Mouse (Mus musculus) kidney, embryonic 15.5 days (tissue): ENCODE measurements at regions not wholly inside any gene's neighbourhood (a gene's known extent, or its start where the extent isn't known, plus 50 kb on each side); places are given as distances from the start of the nearest gene placed in this dataset.

Experiments used
- ATAC-seq: fragments of 200-750 bp; cut with Nextera tagmentation; replicated peaks from 2 replicates; pipeline ENCODE4 v1.8.0; 2017; ENCODE audit warnings: moderate TSS enrichment; ENCODE audit not compliant: low FRiP score
- H3K27ac ChIP-seq: fragments of 300-500 bp; sonication (generic); 2 replicates; pipeline ENCODE4 v1.5.1; 2015; ENCODE audit warnings: mild to moderate bottlenecking, inconsistent platforms
- H3K27me3 ChIP-seq: fragments of 300-500 bp; sonication (generic); 2 replicates; pipeline ENCODE4 v1.6.1; 2015; ENCODE audit warnings: inconsistent platforms
- H3K36me3 ChIP-seq: fragments of 300-500 bp; sonication (generic); 2 replicates; pipeline ENCODE4 v1.6.1; 2015; ENCODE audit warnings: inconsistent platforms
- H3K4me1 ChIP-seq: fragments of 300-500 bp; sonication (generic); 2 replicates; pipeline ENCODE4 v1.6.1; 2015; ENCODE audit warnings: inconsistent platforms
- H3K4me2 ChIP-seq: fragments of 300-500 bp; sonication (generic); 2 replicates; pipeline ENCODE4 v1.6.1; 2015; ENCODE audit warnings: moderate library complexity, mild to moderate bottlenecking, inconsistent platforms
- H3K4me3 ChIP-seq: fragments of 300-500 bp; sonication (generic); replicated peaks from 2 replicates; pipeline ENCODE4 v1.5.1; 2015; ENCODE audit warnings: mild to moderate bottlenecking, inconsistent platforms
- H3K9ac ChIP-seq: fragments of 300-500 bp; sonication (generic); 2 replicates; pipeline ENCODE4 v1.6.1; 2015; ENCODE audit warnings: mild to moderate bottlenecking, inconsistent platforms
- H3K9me3 ChIP-seq: fragments of 300-500 bp; sonication (generic); replicated peaks from 2 replicates; pipeline ENCODE4 v1.6.1; 2016; ENCODE audit warnings: inconsistent platforms
- WGBS: fragments of 180-500 bp; shearing (Covaris S2); methylation state at CpG from one replicate; pipeline ENCODE4 v1.1.7; 2015; ENCODE audit warnings: mixed read lengths; 5-methylcytosine and 5-hydroxymethylcytosine counted together

DNA sequence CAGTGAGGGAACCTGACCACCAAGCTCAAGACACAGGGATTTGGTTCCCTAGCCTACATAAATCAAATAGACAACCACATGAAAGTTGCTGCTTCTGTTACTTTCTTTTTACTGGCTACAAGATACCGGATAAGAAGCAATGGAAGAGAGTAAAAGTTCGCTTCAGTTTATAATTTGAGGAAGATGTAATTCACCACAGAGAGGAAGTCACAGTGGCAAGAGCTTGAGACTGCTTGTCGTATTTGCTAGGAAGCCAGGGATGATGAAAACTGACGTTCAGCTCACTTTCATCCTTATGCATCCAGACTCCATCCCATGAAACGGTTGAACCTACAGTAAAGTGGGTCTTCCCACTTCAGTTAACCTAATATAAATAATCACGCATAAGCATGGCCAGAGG is 102.1 kb upstream of the Slc4a7 start:
- ATAC-seq = no peak
- whole genome bisulfite sequencing = 48% methylated on average over 6 of the region's 6 CpGs

DNA sequence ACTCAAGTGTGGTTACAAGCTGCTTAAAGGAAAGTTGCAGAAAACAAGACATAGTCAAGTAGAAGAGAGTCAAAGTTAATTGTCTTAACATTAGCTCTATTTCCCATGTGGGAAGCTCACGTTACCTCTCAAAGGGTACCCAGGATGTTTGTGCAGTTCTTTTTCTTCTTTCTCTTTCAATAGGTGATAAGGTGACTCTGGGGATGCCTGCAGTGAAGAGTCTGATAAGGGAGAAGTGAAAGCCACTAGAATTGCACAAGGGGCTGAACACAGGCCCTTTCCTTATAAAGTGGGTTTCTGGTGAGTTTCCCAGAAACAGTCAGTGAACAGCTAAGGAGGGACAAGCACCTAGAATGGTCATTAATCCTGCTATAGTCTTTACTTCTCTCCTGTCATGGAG is 98.6 kb upstream of the Slc4a7 start:
- no peak for ATAC-seq
- no peak overlapping the region for H3K4me2 ChIP-seq
- no peaks in the 10 kb centered on the region for H3K36me3 ChIP-seq
- 62% methylated on average over 1 of the region's 1 CpGs for WGBS
- no peak overlapping the region for H3K4me3 ChIP-seq
- H3K9ac ChIP-seq = no peak overlapping the region
- no peaks in the 10 kb centered on the region for H3K9me3 ChIP-seq
- no peaks in the 10 kb centered on the region for H3K27me3 ChIP-seq
- H3K27ac ChIP-seq = no peak overlapping the region
- 0 out of 2 replicates have a peak, but pooled peaks cover 3% of the 10 kb centered on the region for H3K4me1 ChIP-seq

More for the DNA sequence above, 102.1 kb upstream of the Slc4a7 start:
- no peak overlapping the region for H3K9ac ChIP-seq
- H3K36me3 ChIP-seq = no peaks in the 10 kb centered on the region
- H3K4me3 ChIP-seq = no peak overlapping the region
- H3K27ac ChIP-seq = no peak overlapping the region
- no peak overlapping the region for H3K4me2 ChIP-seq
- 0 out of 2 replicates have a peak, but pooled peaks cover 3% of the 10 kb centered on the region for H3K4me1 ChIP-seq
- H3K27me3 ChIP-seq = no peaks in the 10 kb centered on the region
- H3K9me3 ChIP-seq = no peaks in the 10 kb centered on the region

DNA sequence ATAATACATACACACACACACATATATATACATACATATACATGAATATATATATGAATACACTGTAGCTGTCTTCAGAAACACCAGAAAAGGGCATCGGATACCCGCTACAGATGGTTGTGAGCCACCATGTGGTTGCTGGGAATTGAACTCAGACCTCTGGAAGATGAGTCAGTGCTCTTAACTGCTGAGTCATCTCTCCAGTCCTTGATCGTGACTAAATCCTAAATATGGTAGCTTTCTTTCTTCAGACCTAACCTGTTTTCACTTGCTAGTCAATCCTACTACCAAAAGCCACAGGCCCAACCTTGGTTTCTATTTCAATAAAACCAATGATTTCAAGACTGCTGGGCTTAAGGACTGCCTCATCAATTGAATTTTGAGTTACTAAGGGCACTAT is 95.0 kb upstream of the Slc4a7 start:
- H3K36me3 ChIP-seq = no peaks in the 10 kb centered on the region
- no peak for ATAC-seq
- no peak overlapping the region for H3K4me2 ChIP-seq
- no peak overlapping the region for H3K4me3 ChIP-seq
- no peaks in the 10 kb centered on the region for H3K27me3 ChIP-seq
- H3K4me1 ChIP-seq = peaks cover 2% of the 10 kb centered on the region
- no peak overlapping the region for H3K9ac ChIP-seq
- 91% methylated on average over 3 of the region's 3 CpGs for WGBS
- H3K27ac ChIP-seq = no peak overlapping the region
- no peaks in the 10 kb centered on the region for H3K9me3 ChIP-seq

DNA sequence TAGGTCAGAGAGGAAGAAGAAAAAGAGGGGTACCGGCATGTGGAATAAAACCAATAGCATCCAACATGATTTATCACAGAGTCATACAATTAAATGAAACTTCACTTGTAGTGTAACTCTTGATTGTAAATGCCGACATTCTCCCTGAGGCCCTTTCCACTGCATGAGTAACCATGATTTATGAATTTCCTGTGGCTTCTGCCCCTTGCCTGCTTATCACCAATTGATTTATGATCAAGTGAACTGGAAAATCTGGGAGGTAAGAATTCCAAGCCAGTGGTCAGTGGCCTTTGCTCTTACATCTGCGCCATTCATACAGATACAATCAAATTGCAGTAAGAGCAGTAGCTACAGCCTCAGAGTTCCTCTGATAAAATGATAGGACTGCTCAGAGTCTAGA is 89.8 kb upstream of the Slc4a7 start:
- Histone ChIP-seq H3K4me3 (no peak overlapping the region), H3K4me1 (peaks cover 6% of the 10 kb centered on the region), H3K27ac (no peak overlapping the region), H3K9me3 (no peaks in the 10 kb centered on the region), H3K9ac (no peak overlapping the region), H3K36me3 (no peaks in the 10 kb centered on the region), H3K27me3 (no peaks in the 10 kb centered on the region), H3K4me2 (no peak overlapping the region)
- 7% methylated on average over 3 of the region's 3 CpGs for WGBS
- ATAC-seq = peak; percentile 68

DNA sequence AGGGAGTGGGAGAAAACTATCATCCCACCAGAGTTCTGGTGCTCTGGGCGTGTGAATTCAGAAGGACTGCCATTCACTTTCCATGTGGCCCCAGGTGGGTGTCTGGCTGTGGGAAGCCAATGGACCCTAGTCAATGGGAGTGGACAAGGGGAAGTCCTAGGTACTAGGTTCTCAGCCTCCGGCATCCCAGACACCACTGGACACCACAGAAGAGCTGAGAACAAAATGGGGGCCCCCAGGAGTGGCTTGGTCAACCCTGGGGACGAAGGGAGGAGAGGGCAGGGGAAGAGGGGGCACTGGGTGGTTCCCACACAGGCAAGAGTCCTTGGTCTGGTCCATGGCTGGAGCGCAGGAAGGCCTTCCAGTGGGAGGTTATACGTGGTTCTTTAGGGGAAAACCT is 81.8 kb upstream of the Slc4a7 start:
- Histone ChIP-seq H3K36me3 (no peaks in the 10 kb centered on the region), H3K9ac (no peak overlapping the region), H3K9me3 (no peaks in the 10 kb centered on the region), H3K4me3 (no peak overlapping the region), H3K27ac (no peak overlapping the region), H3K4me1 (no peaks in the 10 kb centered on the region), H3K27me3 (no peaks in the 10 kb centered on the region), H3K4me2 (no peak overlapping the region)
- 90% methylated on average over 5 of the region's 5 CpGs for WGBS
- ATAC-seq = no peak

DNA sequence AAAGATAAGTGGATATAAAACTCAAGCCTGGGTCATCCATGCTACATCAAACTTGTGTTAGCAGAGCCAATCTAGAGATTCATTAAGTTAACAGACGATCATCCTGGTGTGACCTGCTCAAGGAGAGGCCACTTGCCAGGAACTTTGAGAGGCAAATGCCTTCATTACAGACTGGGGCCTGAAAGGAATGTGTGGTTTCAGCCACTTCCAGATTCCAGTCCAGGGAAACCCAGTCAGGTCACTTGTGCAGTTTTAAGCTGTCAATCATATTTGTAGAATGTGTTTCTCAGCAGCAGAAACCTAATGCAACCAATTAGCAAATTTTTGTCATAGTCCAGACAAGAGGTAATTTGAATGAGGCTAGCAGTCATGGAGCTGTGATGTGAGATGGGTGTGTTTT is 73.4 kb upstream of the Slc4a7 start:
- H3K4me1 ChIP-seq = peaks cover 17% of the 10 kb centered on the region
- H3K9me3 ChIP-seq = no peaks in the 10 kb centered on the region
- 78% methylated on average over 1 of the region's 1 CpGs for WGBS
- no peak overlapping the region for H3K27ac ChIP-seq
- H3K9ac ChIP-seq = no peak overlapping the region
- no peak overlapping the region for H3K4me2 ChIP-seq
- H3K27me3 ChIP-seq = no peaks in the 10 kb centered on the region
- no peak for ATAC-seq
- no peak overlapping the region for H3K4me3 ChIP-seq
- no peaks in the 10 kb centered on the region for H3K36me3 ChIP-seq

DNA sequence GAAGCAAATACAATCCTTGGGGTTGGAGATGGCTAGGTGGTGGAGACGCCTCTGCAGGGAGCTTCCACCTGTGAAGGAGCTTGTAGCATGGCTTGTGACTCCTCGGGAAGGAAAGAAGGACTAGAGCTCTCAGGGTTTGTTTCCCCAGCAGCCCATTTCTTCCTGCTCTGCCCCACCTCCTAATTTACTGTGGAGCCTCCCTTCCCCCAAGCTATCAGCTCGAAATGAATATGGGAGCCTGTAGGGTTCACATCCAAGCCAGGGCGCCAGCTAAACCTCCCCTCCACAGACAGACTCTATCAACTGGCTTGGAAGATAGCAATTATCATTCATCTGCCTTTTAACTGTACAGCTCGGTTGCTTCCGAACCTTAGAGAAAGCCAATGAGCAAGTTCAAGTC is 70.3 kb upstream of the Slc4a7 start:
- peaks cover 20% of the 10 kb centered on the region for H3K4me1 ChIP-seq
- H3K4me3 ChIP-seq = no peak overlapping the region
- no peaks in the 10 kb centered on the region for H3K36me3 ChIP-seq
- H3K27ac ChIP-seq = no peak overlapping the region
- 46% methylated on average over 6 of the region's 6 CpGs for WGBS
- H3K9ac ChIP-seq = no peak overlapping the region
- H3K27me3 ChIP-seq = no peaks in the 10 kb centered on the region
- ATAC-seq = no peak
- H3K4me2 ChIP-seq = no peak overlapping the region
- no peaks in the 10 kb centered on the region for H3K9me3 ChIP-seq

DNA sequence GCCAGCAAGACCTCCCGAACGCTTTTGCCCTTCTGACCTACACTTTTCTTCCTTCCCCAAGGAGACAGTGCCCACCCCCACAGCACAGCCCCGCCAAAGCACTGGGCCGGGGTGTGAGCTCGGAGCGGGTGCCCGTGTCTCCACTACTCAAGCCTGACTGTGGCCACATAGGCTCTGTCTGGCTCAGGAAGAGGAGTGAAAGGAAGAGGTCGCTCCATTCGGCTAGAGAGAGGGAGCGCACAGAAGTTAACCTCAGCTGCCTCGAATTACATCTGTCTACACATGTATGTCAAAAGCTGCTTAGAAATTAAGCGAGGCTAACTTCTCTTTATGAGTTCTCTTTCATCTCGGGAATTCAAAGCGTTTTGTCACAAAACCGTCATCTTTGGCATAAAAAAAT is 69.6 kb upstream of the Slc4a7 start:
- Histone ChIP-seq H3K4me3 (peak overlapping the region; percentile 35), H3K9ac (no peak overlapping the region; the same call in 1 of the 2 replicates), H3K27ac (no peak overlapping the region), H3K9me3 (no peaks in the 10 kb centered on the region), H3K27me3 (no peaks in the 10 kb centered on the region), H3K36me3 (no peaks in the 10 kb centered on the region), H3K4me1 (peaks cover 20% of the 10 kb centered on the region), H3K4me2 (peak overlapping the region; percentile 68)
- WGBS = 2% methylated on average over 15 of the region's 15 CpGs
- peak; percentile 87 for ATAC-seq

DNA sequence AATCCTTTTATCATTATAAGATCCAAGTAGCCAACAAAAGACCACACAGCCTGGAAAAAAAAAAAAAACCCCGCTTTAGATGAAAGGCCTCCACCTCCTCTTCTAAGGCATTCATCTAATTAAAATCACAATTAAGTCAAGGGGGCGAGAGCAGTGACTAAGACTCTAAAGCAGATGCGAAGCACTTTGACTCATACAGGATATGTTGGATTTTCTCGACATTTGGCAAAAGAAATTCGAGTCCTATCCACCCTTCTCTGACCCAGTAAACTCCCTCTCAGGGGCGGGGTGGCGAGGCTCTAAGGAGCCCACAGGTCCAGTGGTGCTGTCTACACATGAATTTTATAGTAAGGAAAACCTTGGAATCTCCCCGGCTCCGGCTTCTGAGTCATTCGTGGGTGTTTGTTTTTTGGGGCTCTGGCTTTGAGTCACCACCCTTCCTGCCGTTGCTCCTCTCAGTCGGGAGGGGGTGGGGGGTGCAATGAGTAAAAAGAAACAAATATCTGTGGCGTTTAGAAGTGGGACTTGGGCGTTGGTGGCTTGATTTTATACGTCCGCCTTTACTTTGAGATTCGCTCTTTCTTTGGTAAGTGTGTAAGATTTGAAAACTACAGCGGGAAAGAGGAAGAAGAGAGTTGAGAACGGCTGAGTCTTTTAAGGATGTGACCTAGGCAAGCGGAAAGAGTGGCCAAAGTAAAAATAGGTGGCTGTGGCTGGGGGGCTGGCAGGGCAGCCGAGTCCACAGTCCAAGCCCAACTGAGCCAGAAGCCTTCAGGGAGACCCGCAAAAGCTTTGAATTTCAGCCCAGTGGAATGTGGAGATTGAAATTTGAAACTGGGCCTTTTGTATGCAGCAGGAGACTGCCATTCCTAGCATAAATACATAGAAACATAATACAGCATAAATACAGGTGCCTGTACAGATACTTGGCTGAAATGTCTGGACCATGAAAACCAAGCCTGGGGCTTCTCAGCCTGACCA is 68.8 kb upstream of the Slc4a7 start:
- H3K9me3 ChIP-seq = no peaks in the 10 kb centered on the region
- peak overlapping the region; percentile 35 for H3K4me3 ChIP-seq
- peak overlapping the region; percentile 68 for H3K4me2 ChIP-seq
- peaks cover 20% of the 10 kb centered on the region for H3K4me1 ChIP-seq
- no peaks in the 10 kb centered on the region for H3K27me3 ChIP-seq
- no peak overlapping the region for H3K9ac ChIP-seq
- H3K36me3 ChIP-seq = no peaks in the 10 kb centered on the region
- peak; percentile 80 for ATAC-seq
- 3% methylated on average over 22 of the region's 22 CpGs for WGBS
- peak overlapping the region; percentile 49 for H3K27ac ChIP-seq

DNA sequence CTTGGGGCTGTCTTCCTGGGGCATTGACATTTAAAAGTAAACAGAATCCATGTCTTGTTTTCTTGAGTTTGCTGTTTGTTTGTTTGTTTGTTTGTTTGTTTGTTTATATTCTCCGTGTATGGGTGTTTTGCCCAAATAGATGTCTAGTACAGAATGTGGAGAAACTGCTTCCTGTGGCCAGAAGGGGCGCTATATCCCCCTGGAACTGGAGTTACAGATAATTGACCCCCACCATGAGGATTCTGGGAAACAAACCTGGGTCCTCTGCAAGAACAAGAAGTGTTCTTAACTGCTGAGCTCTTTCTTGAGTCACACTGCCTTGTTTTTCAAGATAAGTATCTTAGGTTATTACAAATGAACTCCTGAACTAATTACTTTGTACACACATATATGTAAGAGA is 68.1 kb upstream of the Slc4a7 start:
- 49% methylated on average over 2 of the region's 2 CpGs for WGBS
- no peak overlapping the region for H3K4me3 ChIP-seq
- H3K27me3 ChIP-seq = no peaks in the 10 kb centered on the region
- no peak for ATAC-seq
- H3K36me3 ChIP-seq = no peaks in the 10 kb centered on the region
- H3K27ac ChIP-seq = peak overlapping the region; percentile 49; the same call in 1 of the 2 replicates
- H3K9ac ChIP-seq = no peak overlapping the region
- H3K9me3 ChIP-seq = no peaks in the 10 kb centered on the region
- H3K4me2 ChIP-seq = 0 out of 2 replicates have a peak overlapping the region, but pooled peaks have one; percentile 68
- H3K4me1 ChIP-seq = peaks cover 20% of the 10 kb centered on the region

DNA sequence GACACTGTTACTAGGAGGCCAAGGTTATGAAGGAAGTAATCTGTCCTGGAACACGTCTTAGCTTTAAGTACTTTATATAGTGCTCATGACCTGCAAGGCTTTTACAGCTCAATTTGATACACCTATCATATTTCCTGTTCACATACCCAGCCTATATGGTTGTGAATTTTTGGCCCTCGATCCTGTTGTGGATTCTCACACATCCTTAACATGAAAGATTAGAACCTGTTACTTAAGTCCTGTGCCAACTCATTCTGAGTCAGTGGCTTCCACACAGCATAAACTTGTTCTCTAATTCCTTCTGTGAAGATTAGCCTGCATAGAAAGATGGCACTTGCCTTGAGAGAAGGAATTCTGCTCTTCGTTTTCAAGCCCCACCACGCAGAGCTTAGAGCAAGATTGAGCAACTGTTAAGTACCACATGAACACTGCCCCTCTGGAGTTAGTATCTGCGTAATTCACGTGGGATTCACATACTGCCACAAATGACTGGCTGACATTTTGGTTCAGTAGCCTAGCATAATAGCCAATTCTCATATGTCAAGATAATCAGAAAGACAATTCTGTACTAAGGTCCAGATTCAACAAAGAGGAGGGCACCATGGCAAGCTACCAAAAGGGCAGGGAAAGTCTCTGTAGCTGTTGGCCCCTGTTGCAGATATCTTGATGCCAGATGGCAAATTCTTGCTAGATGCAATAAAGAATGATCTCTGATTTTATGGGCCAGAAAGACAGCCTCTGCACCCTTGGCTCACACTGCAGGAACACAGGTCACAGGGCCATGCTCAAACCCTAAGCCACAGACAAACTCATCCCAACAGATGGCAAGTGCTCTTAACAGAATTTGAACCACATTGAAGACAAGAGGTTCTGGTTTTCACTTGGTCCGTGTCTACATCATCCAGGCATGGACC is 62.7 kb upstream of the Slc4a7 start:
- Histone ChIP-seq H3K27ac (peak overlapping the region; percentile 28; the same call in 1 of the 2 replicates), H3K9ac (no peak overlapping the region), H3K9me3 (no peaks in the 10 kb centered on the region), H3K4me1 (no peaks in the 10 kb centered on the region), H3K27me3 (no peaks in the 10 kb centered on the region), H3K4me3 (no peak overlapping the region), H3K36me3 (no peaks in the 10 kb centered on the region), H3K4me2 (no peak overlapping the region)
- 68% methylated on average over 7 of the region's 7 CpGs for WGBS
- peak; percentile 41 for ATAC-seq

DNA sequence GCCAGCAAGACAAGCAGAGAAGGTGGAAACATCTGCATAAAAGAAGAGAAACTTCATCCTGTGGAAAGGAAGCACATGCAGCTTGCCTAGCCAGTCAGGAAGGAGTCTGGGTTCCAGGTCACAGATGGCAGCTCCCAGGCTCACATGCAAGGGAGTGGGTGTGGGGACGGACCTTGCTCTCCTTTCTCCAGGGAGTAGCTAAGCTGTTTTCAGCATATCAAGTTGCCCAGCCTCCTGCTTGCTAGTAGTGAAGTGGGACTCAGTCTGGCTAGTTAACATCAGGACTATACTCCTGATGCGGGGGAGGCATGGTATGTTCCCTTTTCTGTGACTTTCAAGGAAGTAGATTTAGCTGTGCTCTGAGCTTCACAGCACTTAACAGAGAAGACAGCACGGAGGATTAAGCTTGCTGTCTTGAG is 62.0 kb upstream of the Slc4a7 start:
- no peaks in the 10 kb centered on the region for H3K4me1 ChIP-seq
- H3K4me3 ChIP-seq = no peak overlapping the region
- no peaks in the 10 kb centered on the region for H3K36me3 ChIP-seq
- ATAC-seq = peak; percentile 94
- H3K4me2 ChIP-seq = no peak overlapping the region
- peak overlapping the region; percentile 24; the same call in 1 of the 2 replicates for H3K27ac ChIP-seq
- no peaks in the 10 kb centered on the region for H3K27me3 ChIP-seq
- no peaks in the 10 kb centered on the region for H3K9me3 ChIP-seq
- no peak overlapping the region for H3K9ac ChIP-seq
- 21% methylated on average over 3 of the region's 3 CpGs for WGBS
